Mouse (Mus musculus): ENCODE results near the gene Vta1. TPM values are rescaled to one million over a fixed set of nuclear protein-coding genes. Genes with fewer than 3 reads are reported as not detected.

The Vta1 gene
- polyA plus RNA-seq (2012; rRNA removed) = 18.9 and 19.3 TPM in 2 replicates

DNA sequence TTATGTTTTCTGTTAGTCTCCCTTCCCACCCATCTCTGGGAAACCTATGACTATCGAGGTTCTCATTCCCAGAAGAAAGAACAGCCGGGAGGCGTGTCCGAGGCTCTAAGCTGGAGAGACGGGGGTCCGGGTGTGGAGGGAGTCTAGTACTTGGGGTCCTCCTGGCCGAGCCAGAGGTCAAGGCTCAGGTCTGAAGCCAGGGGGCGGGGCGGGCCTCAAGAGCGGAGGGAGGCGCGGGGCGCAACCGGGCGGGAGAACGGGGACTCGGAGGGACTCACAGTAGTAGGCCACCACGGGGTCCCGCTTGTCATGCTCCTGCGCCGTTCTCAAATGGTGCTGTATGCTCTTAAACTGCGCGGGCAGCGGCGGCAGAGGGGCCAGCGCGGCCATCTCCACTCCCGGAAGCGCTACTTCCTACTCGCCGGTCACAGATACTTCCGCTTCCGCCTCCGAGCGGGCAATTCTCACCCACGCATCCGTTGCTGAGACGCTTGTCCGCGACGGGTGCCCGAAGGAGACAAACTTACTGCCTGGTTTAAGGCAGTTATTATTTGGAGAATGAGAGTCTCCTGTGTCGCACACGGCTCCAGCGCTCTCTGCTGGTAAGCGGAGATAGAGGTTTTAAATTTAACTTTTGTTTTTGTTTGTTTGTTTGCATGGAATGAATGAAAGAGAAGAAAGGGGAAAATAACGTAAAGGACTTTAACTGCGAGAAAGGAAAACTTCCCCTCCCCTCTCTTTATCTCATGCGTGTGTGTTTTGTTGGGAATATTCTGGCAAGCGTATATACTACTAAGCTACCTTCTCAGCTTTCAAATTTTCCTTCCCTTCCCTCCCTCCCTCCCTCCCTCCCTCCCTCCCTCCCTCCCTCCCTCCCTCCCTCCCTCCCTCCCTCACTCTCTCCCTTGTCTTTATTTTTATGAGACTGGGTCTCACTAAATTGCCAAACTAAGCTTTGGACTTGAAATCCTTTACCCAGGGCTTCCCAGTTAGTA is at the start of gene Vta1, which contains the start of gene Nmbr:
Gene Vta1 (minus strand): TSS at position 489 of the 995 bp plus-strand sequence.
Gene Nmbr (plus strand): TSS at position 520 of the 995 bp plus-strand sequence.
- no peaks in the 10 kb centered on the region for H3K36me3 ChIP-seq (ENCODE audit: control insufficient read depth, insufficient read depth, low read length)
- H3K4me3 ChIP-seq (ENCODE audit: control insufficient read depth, low read depth, low read length) = peak within 1 kb of the TSS; percentile 99
- H3K4me1 ChIP-seq (ENCODE audit: control insufficient read depth, insufficient read depth, low read length) = no peaks in the 10 kb centered on the region
- TF ChIP-seq CTCF (IDR thresholded peaks at IDR 0.05; ENCODE audit: control insufficient read depth, insufficient read depth, insufficient replicate concordance, low read depth, low read length) = peak; percentile 59; the same call in 1 of the 2 replicates
- TF ChIP-seq POLR2A (IDR thresholded peaks at IDR 0.05; ENCODE audit: control insufficient read depth, low read depth, low read length) = peak; percentile 82
- no peaks in the 10 kb centered on the region for H3K27me3 ChIP-seq (ENCODE audit: control insufficient read depth, insufficient read depth, low read length)
- peak within 1 kb of the TSS; percentile 93 for H3K27ac ChIP-seq (ENCODE audit: control insufficient read depth, insufficient read depth, low read depth, low read length)

DNA sequence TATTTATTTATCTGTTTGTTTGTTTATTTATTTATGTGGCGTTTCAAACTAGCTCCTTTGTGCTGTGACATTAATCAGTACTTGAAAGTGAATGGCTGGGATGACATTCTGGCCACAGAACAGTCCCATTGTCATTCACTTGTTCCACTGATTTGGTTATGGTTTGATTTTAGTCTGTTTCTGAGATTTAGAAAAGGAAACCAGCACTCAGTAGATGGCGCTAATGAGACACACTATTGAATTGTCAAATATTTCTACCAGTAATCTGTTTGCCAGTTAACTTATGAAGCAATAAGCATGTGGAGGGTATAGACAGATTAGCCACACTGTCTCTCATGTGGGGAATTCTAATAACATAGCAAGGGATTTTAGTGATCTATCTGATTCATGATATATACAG is 28.9 kb upstream of the Vta1 start:
- no peaks in the 10 kb centered on the region for H3K36me3 ChIP-seq (ENCODE audit: control insufficient read depth, insufficient read depth, low read length)

GRCm38 (mm10) chr10:14725671-14726070 is 20.3 kb upstream of the Vta1 start:
- Histone ChIP-seq H3K27me3 (ENCODE audit: control insufficient read depth, insufficient read depth, low read length) (no peaks in the 10 kb centered on the region), H3K27ac (ENCODE audit: control insufficient read depth, insufficient read depth, low read depth, low read length) (no peak overlapping the region), H3K4me1 (ENCODE audit: control insufficient read depth, insufficient read depth, low read length) (no peaks in the 10 kb centered on the region), H3K36me3 (ENCODE audit: control insufficient read depth, insufficient read depth, low read length) (no peaks in the 10 kb centered on the region), H3K4me3 (ENCODE audit: control insufficient read depth, low read depth, low read length) (no peak overlapping the region)
- TF ChIP-seq POLR2A (IDR thresholded peaks at IDR 0.05; ENCODE audit: control insufficient read depth, low read depth, low read length) (no peak), CTCF (IDR thresholded peaks at IDR 0.05; ENCODE audit: control insufficient read depth, insufficient read depth, insufficient replicate concordance, low read depth, low read length) (no peak)

More for the DNA sequence above, 28.9 kb upstream of the Vta1 start:
- H3K4me3 ChIP-seq (ENCODE audit: control insufficient read depth, low read depth, low read length) = no peak overlapping the region
- no peak for TF ChIP-seq POLR2A (IDR thresholded peaks at IDR 0.05; ENCODE audit: control insufficient read depth, low read depth, low read length)
- no peak for TF ChIP-seq CTCF (IDR thresholded peaks at IDR 0.05; ENCODE audit: control insufficient read depth, insufficient read depth, insufficient replicate concordance, low read depth, low read length)
- no peaks in the 10 kb centered on the region for H3K4me1 ChIP-seq (ENCODE audit: control insufficient read depth, insufficient read depth, low read length)
- no peaks in the 10 kb centered on the region for H3K27me3 ChIP-seq (ENCODE audit: control insufficient read depth, insufficient read depth, low read length)
- H3K27ac ChIP-seq (ENCODE audit: control insufficient read depth, insufficient read depth, low read depth, low read length) = no peak overlapping the region

- H3K27ac ChIP-seq (ENCODE audit: control insufficient read depth, insufficient read depth, low read depth, low read length) = no peak within 1 kb of the TSS
- H3K4me3 ChIP-seq (ENCODE audit: control insufficient read depth, low read depth, low read length) = no peak within 1 kb of the TSS
- no peaks in the 10 kb centered on the region for H3K36me3 ChIP-seq (ENCODE audit: control insufficient read depth, insufficient read depth, low read length)
- H3K4me1 ChIP-seq (ENCODE audit: control insufficient read depth, insufficient read depth, low read length) = no peaks in the 10 kb centered on the region
- TF ChIP-seq POLR2A (IDR thresholded peaks at IDR 0.05; ENCODE audit: control insufficient read depth, low read depth, low read length) (no peak), CTCF (IDR thresholded peaks at IDR 0.05; ENCODE audit: control insufficient read depth, insufficient read depth, insufficient replicate concordance, low read depth, low read length) (no peak)
- H3K27me3 ChIP-seq (ENCODE audit: control insufficient read depth, insufficient read depth, low read length) = no peaks in the 10 kb centered on the region
These were observed 12.8 kb upstream of the Vta1 start, which contains the start of gene Gje1 for GRCm38 (mm10) chr10:14718114-14718513. Gene Gje1, minus strand, starts transcription at chr10:14718214.

DNA sequence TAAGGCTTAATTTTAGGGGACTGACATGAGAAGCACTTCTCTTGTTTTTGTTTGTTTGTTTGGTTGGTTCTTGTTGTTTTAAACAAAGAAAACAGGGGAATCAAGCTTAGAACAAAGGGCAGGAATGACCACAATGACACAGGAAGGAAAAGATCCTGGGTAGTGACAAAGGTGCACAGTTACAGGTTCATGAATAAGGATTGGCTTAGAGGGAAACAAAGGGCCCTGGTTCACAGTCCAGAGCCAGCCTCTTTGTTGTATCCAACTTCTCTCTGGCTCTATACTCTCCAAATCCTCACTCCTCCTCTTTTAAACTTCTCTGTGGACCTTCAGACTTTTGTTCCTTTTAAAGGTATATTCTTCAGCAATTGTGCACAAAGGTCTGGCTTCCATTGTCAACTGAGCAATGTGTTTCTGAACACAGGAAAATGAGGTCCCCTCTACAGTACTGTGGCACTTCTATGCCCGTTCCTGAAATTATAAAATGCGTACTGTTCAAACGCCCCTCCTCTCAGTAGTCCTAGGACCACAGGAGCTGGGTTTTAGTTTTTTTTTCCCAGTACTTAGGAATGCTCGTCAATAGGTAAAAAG is 1.4 kb downstream of the Vta1 start:
- H3K27me3 ChIP-seq (ENCODE audit: control insufficient read depth, insufficient read depth, low read length) = no peaks in the 10 kb centered on the region
- no peaks in the 10 kb centered on the region for H3K36me3 ChIP-seq (ENCODE audit: control insufficient read depth, insufficient read depth, low read length)
- TF ChIP-seq POLR2A (IDR thresholded peaks at IDR 0.05; ENCODE audit: control insufficient read depth, low read depth, low read length) (no peak), CTCF (IDR thresholded peaks at IDR 0.05; ENCODE audit: control insufficient read depth, insufficient read depth, insufficient replicate concordance, low read depth, low read length) (no peak)
- no peak overlapping the region for H3K4me3 ChIP-seq (ENCODE audit: control insufficient read depth, low read depth, low read length)
- H3K27ac ChIP-seq (ENCODE audit: control insufficient read depth, insufficient read depth, low read depth, low read length) = no peak overlapping the region
- no peaks in the 10 kb centered on the region for H3K4me1 ChIP-seq (ENCODE audit: control insufficient read depth, insufficient read depth, low read length)

- Histone ChIP-seq H3K4me3 (ENCODE audit: control insufficient read depth, low read depth, low read length) (no peak overlapping the region), H3K27ac (ENCODE audit: control insufficient read depth, insufficient read depth, low read depth, low read length) (no peak overlapping the region)
- TF ChIP-seq CTCF (IDR thresholded peaks at IDR 0.05; ENCODE audit: control insufficient read depth, insufficient read depth, insufficient replicate concordance, low read depth, low read length) (no peak), POLR2A (IDR thresholded peaks at IDR 0.05; ENCODE audit: control insufficient read depth, low read depth, low read length) (no peak)
These were observed 2.1 kb downstream of the Vta1 start for GRCm38 (mm10) chr10:14703239-14703638.

DNA sequence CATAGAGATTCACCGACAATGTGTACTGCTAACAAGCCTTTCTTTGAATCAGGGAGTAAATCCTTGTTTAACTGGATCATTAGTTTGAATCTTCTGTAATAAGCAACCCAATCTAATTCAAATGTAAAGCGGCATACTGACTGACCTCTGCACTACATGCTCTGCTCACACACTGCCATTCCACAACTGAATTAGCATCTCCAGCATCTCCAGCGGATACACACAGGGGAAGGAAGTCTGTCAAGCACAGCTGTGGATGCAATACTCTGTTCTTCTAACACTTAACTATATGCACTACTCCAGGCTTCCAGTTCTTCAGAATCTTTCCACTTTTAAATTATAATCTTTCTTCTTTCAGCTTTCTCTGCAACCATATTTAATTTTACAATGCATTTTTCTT is 15.0 kb downstream of the Vta1 start:
- Histone ChIP-seq H3K4me3 (ENCODE audit: control insufficient read depth, low read depth, low read length) (no peak overlapping the region), H3K4me1 (ENCODE audit: control insufficient read depth, insufficient read depth, low read length) (no peaks in the 10 kb centered on the region), H3K27me3 (ENCODE audit: control insufficient read depth, insufficient read depth, low read length) (no peaks in the 10 kb centered on the region), H3K36me3 (ENCODE audit: control insufficient read depth, insufficient read depth, low read length) (no peaks in the 10 kb centered on the region), H3K27ac (ENCODE audit: control insufficient read depth, insufficient read depth, low read depth, low read length) (no peak overlapping the region)
- no peak for TF ChIP-seq CTCF (IDR thresholded peaks at IDR 0.05; ENCODE audit: control insufficient read depth, insufficient read depth, insufficient replicate concordance, low read depth, low read length)
- no peak for TF ChIP-seq POLR2A (IDR thresholded peaks at IDR 0.05; ENCODE audit: control insufficient read depth, low read depth, low read length)

More at GRCm38 (mm10) chr10:14703239-14703638, 2.1 kb downstream of the Vta1 start:
- no peaks in the 10 kb centered on the region for H3K27me3 ChIP-seq (ENCODE audit: control insufficient read depth, insufficient read depth, low read length)
- H3K36me3 ChIP-seq (ENCODE audit: control insufficient read depth, insufficient read depth, low read length) = no peaks in the 10 kb centered on the region
- H3K4me1 ChIP-seq (ENCODE audit: control insufficient read depth, insufficient read depth, low read length) = no peaks in the 10 kb centered on the region

Data from testis, adult 2 months (tissue).